Mouse (Mus musculus) fibroblast of lung, adult 2 months (primary cell): Measurements from ENCODE around the gene Pygo1.

Experiments used
- DNase-seq: peaks from one replicate; pipeline ENCODE4 v3.0.0-alpha.2; 2011; ENCODE audit warnings: low read depth

The Pygo1 gene

DNA sequence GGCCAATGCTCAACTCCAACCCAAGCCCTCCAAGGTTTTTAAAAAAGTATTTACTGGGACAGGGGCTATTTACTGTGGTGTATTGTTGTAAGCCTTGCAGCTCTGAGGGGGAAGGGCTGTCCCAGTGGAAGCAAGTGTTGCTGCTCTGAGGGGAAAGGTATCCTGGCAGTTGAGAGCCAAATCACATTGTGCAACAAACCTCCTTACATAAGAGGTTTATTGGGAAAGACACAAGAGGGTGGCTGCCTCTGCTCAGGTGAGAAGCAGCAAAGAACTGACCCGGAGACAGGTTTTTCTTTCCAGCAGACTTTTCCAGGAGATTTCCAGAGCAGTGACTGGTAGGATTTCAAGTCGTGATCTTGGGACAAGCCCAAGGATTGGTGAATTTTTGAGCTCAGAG lies 10.9 kb downstream of the Pygo1 start:
- no peak for DNase-seq

DNA sequence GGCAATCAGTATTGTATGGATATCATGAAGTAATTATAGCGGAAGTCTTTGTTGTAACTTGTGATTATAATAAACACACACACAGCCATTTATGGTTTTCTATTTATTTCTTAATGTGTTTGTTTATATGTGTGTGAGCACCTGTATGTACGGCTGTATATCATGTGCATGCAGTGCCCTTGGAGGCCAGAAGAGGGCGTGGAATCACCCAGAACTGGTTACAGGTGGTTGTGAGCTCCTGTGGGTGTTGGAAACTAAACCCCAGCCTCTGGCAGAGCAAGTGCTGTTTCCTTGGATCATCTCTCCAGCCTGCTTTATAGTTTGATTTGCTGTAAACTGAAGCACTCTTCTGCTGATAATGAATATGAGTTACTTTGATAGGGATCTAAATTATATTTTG lies 18.0 kb downstream of the Pygo1 start:
- DNase-seq = no peak

DNA sequence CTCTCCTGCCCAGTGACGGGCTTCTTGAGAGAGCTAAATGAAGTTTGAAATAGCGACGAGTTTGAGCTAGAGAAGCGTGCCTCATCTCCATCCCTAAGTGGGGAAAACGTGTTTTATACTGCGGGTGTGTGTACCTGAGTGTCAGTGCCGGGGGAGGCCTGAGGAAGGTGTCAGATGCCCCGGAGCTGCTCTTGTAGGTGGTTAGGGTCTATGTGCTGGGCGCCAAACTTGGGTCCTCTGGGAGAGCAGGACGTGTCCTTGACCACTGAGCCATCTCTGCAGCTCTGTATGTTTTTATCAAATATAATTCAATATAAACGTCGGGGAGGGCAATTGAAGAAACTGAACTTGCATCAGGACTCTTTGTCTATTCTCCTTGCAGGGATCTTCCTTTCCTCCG lies 18.8 kb downstream of the Pygo1 start:
- no peak for DNase-seq

DNA sequence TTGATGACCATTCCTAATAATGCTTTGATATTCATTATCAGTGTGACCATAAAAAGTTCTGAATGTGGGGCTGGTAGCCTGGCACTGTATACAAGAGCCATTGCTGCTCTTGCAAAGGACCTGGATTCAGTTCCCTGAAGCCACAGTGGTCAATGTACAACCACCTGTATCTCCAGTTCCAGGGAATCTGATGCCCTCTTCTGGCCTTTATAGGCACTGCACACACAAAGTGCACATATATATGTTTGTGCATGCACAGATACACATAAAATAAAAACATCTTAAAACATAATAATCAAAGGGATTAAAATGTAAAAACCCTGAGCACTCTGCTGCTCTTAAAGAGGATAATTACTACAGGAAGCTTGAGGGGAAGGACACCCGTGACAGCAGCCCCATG lies 21.6 kb downstream of the Pygo1 start:
- DNase-seq = no peak

DNA sequence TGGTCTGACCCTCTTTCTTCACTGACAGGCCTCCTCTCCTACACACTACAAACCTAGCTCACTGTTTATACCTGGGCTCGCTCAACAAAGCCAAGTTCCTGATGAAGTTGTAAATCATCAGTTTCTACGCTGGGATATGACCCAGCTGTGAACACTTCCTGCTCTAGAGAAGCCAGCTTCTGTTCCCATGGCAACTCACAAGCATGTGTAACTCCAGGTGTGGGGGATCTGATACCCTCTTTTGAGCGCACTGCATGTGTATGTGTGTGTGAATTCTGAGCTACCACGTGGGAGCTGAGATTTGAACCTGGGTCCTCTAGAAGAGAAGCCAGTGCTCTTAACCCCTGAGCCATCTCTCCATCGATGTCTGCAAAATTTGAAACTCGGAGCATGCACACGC lies 24.1 kb downstream of the Pygo1 start:
- DNase-seq = no peak

DNA sequence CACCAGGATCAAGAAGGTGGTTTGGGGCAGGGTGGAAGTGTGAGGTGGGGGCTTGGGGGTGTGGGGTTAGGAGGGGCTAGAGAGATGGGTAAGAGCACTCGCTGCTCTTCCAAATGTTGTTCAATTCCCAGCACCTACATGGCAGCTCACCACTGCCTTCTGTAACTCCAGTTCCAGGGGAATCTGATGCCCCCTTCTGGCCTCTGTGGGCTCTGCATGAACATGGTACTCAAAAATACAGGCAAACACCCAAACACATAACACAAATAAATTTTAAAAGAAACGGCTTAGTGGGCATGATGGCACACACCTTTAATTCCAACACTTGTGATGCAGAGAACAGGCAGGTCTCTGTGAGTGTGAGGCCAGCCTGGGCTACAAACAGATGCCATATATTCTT lies 29.3 kb downstream of the Pygo1 start:
- no peak for DNase-seq

DNA sequence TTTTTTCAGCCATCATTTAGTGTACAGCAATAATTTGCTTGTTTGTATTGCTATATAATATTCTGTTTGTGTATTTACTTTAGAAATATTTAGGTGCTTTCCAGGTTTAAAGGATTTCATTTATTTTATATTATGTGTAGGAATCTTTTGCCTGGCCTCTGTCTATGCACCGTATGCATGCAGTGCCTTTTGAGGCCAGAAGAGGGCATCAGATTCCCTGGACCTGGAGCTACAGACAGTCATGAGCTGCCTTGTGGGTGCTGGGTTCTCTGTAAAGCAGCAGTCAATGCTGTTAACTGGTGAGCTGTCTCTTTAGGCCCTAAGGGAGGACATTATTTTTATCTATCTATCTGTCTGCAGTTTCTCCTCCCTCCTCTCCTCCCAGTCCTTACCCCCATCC lies 30.1 kb downstream of the Pygo1 start:
- no peak for DNase-seq

DNA sequence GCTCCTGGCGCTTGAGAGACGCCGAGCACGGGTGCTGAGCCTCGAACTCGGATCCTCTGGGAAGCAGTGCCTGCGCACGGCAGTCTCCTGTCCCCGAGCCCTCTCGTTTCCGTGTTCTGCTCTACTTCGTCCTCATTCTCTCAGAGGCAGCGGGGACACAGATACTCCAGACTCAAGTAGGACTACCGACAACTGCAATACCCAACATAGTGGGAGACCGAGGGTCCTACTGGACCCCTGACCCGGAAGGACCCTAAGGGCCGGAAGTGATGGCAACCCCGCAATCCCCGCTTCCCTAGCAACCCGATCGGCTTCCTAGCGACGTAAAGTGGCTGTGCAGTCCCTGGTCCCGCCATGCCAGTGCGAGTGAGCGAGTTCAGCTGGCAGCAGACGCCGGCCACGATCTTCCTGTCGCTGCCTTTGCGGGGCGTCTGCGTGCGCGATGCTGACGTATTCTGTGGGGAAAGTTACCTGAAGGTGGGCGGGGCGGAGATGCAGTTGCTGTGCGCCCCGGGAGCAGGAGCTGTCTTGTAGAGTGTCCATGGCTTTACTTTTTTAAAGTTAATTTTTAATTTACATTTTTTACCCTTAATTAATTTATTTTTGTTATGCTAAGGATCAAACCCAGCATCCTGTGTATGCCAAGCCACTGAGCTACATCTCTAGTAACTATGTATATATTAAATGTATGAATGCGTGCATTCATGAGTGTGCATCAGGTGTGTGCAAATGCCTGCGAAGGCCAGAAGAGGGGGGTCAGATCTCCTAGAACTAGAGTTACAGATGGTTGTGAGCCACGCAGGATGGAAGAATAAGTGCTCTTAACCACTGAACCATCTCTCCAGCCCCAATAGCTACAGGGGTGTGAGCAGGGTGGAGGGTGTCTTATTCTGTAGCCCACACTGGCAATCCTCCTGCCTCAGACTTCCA lies 33.3 kb downstream of the Pygo1 start, which contains the start of the genes Dyx1c1 and Gm44503:
Dyx1c1 (plus strand) TSS at position 265 of the 930 bp plus-strand sequence.
Gm44503 (plus strand) TSS at position 332 of the 930 bp plus-strand sequence.
- DNase-seq = peak; percentile 39

DNA sequence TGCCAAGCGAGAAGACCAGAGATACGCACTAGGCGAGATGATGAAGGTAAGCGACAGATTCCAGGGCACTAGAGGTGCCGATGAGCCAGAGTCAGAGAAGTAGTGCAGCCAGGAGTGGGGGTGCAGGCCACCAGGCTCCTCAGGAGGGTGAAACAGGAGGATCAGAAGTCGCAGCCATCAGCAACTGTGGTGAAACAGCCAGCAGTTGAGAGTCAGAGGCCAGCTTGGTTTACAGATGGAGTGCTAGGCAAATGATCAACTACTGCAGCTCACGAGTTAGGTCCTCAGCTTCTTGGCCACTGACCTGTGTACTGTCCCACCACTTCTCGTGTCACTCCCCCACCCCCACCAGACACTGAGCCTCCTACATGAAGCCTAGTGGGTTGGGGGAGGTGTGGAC lies 35.9 kb downstream of the Pygo1 start:
- no peak for DNase-seq

DNA sequence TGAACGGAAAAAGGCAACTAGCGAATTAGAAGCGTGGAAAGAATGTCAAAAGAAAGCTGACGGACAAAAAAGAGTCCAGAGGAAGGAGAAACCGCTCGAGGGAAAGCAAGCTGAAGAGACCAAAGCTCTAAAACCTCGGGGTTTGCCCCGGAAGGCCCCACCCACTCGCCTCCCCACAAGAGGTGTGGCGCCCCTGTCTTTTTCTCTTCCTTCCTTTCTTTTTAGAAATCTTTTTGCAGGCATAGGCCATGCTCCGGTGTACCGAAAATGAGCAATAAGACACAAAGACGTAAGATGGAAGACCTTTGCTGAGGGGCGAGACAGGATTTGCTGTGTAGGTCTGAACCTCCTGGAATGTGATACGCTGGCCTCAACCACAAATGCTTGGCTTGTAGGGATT lies 36.5 kb downstream of the Pygo1 start:
- DNase-seq = no peak

DNA sequence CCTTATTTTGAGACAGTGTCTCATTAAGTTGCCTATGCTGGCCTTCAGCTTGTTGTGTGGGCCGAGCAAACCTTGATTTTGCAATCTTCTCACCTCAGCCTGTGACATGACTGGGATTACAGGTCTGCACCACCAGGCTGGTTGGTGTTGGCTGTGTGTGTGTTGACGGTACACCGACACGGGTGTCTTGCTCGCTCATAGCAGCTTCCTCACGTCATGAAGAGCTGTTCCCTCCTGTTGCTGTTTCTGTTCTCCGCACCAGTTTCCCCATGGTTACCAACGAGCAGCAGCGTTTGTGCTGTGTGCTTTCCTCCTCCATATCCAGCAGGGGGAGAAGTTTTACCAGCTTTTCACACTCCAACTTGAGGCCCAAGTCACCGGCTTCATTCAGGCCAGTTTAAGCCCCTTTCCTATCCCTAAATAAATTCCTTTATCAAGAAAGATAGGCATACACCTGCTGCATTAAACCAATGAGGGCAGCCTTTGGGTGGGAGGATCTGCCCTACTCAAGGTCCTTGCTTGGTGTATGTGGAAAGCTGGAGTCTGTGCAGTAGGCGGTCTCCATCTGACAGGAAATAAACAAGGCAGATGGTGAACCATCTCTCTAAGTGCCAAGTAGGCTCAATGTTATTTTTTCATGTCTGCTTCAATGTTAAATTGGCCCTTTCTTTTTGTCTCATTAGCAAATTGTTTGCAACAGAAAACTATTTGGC lies 43.1 kb downstream of the Pygo1 start:
- DNase-seq = peak; percentile 35

DNA sequence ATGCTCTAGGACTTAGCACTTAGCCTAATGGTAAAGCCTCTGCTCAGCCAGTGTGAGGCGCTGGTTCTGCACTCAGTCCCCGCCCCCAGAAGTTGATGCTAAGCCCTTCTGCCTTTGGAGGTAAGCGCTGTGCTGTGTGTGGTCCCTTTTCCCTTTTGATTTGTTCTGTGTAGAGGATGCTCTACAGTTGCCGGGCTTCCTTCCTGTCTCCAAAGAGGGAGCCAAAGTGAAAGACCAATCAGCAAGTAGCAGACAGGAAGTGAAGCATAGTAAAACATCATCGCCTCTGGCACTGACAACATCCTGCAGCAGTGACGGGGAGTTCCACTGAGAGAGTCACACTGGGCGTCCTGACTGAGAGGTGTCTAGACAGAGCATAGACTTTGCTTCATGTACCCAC lies 44.4 kb downstream of the Pygo1 start:
- DNase-seq = no peak

DNA sequence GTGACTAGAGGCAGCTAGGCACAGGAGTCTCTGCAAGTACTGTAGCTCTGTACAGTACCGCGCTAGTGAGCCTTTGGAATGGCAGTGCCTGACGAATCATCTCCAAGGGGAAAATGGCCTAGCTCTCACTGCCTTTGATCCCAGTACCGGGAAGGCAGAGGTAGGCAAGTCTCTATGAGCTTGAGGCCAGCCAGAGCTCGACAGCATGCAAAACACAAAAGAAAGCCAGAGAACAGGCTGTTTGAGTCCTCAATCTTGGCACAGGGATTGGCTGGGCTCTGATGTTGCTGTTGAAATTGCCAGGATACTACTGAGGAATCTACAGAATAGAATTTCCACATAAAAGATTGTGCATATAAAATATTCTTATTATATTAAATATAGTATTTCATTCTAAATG lies 47.0 kb downstream of the Pygo1 start:
- DNase-seq = no peak

DNA sequence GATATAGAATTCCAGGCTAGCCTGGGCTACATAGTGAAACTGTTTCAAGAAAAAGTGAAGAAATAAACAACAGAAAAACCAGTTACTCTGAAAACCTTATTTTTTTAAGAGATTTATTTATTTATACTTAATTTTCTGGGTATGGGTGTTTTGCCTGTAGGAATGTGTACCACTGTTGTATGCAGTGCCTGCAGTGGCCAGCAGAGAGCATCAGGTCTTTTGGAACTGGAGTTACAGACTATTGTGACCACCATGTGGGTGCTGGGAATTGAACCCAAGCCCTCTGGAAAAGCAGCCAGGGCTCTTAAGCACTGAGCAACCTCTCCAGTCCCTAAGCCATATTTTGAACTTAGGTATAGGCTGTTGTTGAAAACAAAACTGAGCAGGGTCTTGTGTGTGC lies 47.5 kb downstream of the Pygo1 start:
- DNase-seq = no peak

DNA sequence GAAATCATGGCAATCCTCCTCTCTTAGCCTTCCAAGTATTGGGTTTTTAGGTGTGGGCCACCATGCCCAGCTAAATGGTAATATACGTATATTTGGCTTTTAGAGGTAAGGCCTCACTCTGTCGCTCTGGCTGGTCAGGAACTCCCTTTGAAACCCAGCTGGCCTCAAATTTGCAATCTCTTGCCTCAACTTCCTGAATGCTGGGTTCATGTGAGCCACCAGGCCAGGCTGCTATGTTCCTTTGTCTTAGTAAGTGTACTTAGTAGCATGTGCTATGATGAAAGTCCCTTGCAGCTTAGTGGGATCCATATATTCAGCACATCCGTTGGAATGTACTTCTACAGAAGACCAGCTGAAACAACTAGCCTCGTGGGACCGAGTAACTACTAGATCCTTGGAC lies 49.3 kb downstream of the Pygo1 start:
- DNase-seq = no peak

DNA sequence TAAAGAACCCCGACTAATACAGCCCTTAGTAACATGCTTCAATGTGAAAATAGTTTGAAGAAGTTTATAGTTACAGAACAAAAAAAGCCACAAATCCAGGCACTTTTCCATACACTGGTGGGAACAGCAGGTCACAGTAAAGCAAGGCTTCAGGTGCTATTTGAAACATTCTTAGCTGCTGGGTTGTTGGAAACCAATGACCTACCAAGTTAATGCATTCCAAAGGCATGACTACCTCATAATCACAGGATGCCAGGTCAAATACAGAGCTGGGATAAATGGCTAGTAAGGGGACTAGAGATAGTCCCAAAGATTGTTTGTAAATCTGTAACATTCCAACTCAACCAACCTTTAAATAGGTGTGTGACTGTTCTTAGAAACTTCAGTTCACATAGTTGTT lies 49.8 kb downstream of the Pygo1 start:
- no peak for DNase-seq

DNA sequence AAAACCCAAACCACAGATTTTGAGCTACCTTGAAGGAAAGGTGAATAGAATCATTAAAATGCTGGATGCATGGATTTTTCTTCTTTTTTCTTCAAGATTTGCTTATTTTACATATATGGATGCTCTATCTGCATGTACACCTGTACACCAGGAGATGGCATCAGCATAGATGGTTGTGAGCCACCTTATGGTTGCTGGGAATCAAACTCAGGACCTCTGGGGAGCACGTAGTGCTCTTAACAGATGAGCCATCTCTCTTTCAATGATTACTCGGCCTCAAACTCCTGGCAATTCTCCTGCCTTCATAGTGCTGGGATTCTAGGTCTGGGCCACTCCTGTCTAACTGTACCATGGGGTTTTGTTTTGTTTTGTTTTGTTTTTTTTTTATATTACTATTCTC lies 57.6 kb downstream of the Pygo1 start:
- DNase-seq = no peak

DNA sequence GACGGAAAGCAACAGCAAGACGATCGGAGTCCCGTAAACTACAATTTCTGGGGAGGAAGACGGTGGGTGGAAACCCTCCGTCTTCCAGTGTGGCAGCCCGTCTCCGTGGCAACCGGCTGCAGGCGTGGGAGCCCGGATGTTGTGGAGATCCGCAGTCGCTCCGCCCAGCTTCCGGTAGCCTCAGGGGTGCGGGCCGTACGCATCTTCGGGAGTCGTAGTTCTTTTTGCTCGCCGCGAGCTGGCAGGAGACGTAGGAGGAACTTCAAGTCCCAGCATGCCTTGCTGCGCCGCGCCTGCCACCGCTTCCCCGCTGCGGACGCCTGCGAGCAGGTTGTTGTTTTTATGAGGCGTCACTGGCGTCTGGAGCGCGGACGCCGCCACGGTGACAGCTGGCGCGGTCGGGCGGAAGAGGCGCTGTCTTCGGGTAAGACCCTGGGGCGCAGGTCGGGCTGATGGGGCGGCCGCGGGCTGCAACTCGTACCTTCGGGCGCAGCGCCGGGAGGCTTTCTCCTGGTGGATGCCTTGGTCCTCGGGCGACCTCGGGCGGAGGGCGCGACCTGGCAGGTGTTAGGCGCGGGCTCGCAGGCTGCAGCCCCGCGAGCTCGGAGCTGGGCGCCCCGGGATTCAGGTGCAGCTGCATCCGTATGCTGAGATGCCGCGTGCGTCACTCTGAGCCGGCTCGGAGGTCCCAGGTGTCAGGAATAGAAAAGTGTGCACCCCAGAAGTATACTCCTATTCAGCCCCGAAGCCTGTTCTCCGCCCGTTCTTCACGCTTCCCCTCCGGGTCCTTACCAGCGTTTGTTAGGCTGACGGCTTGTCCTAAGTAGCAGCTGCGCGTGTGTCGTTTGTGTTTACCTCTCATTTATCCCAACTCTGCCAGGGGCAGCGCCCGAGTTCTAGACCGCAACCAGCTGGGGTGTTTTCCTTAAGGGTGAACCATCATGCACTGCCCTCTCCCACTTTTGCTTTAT lies 60.1 kb downstream of the Pygo1 start, which contains the start of the genes Ccpg1os and Ccpg1:
Ccpg1os (minus strand) TSS at position 133 of the 971 bp plus-strand sequence.
Ccpg1 (plus strand) TSS at position 180 of the 971 bp plus-strand sequence.
- DNase-seq = peak; percentile 96

DNA sequence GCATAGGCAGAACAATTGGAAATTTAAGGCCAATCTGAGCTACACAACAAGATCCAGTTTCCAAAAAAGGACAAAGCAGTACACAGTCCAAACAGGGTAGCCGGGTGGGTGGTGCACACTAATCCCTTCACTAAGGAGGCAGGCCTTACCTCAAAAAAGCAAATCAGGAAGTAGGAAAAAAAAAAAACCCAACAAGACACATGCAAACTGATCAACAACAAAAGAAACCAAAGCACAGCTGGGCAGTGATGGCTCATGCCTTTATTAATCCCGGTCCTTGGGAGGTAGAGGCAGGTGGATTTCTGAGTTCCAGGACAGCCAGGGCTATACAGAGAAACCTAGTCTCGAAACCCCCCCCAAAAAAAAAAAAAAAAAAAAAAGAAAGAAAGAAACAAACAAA lies 62.3 kb downstream of the Pygo1 start:
- DNase-seq = no peak

DNA sequence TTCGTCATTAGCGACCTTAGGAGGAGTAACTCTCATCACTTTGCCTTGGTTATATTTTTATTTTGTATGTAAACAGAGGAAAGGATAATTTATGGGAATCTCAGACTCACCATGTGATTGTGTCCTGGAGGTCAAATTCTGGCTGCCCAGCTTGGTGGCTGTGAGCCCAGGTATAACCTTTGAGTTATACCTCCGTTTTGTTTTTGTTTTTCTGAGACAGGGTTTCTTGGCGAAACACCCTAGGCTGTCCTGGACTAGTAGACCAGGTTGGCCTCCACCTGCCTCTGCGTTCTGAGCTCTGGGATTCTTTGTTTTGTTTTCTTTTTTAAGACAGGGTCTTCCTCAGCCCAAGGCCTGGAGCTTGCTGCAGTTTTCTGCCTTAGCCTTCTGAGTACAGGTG lies 63.3 kb downstream of the Pygo1 start:
- no peak for DNase-seq

DNA sequence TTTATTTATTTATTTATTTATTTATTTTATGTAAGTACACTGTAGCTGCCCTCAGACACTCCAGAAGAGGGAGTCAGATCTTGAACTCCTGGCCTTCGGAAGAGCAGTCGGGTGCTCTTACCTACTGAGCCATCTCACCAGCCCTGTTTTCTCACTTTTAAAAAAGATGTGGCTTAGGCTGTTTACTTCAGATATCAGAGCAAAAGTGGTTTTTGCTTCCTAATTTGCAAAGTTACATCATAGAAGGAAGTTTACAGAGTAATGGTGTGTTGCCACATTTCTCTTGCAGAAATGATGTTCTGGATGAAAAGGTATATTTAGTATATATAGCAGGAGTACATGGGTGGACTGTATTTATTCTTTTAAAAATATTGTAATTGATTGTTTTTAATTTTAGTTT lies 66.0 kb downstream of the Pygo1 start:
- DNase-seq = no peak

DNA sequence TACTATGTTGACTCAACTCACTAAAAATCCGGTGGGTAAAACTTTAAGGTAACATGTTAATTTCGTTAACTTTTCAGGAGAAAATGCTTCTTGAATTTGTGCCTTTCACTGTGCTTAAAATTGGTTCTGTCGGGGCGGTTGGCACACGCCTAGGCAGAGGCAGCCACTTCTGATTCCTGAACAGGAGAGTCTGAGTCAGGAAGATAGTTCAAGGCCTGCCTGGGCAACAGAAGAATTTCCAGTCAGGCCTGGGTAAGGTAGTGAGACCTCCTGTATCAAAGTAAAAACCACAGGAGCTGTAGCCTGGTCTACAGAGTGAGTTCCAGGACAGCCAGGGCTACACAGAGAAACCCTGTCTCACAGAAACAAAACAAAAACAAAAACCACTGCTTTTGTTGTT lies 67.1 kb downstream of the Pygo1 start:
- no peak for DNase-seq
